Mouse (Mus musculus) hindbrain, embryonic 15.5 days (tissue): ENCODE results near the gene 4933417A18Rik. TPM values are rescaled to one million over a fixed set of nuclear protein-coding genes. Genes with fewer than 3 reads are reported as not detected.
"Not testable (repeated sequence)": the region's sequence is repeated elsewhere in the genome, so short reads cannot be mapped to it uniquely, and the experiment has no call there.

Experiments used
- ATAC-seq: fragments of 200-750 bp; cut with Nextera tagmentation; 2 replicates; pipeline ENCODE4 v1.8.0; 2017; ENCODE audit warnings: low read depth, moderate number of reproducible peaks, moderate TSS enrichment; ENCODE audit not compliant: low FRiP score
- H3K27ac ChIP-seq: fragments of 300-500 bp; sonication (generic); replicated peaks from 2 replicates; pipeline ENCODE4 v1.5.1; 2015; ENCODE audit warnings: mild to moderate bottlenecking, inconsistent platforms
- H3K27me3 ChIP-seq: fragments of 300-500 bp; sonication (generic); 2 replicates; pipeline ENCODE4 v1.6.1; 2015; ENCODE audit warnings: control low read depth, inconsistent platforms
- H3K36me3 ChIP-seq: fragments of 300-500 bp; sonication (generic); 2 replicates; pipeline ENCODE4 v1.6.1; 2015; ENCODE audit warnings: control low read depth, inconsistent platforms
- H3K4me1 ChIP-seq: fragments of 300-500 bp; sonication (generic); replicated peaks from 2 replicates; pipeline ENCODE4 v1.6.1; 2015; ENCODE audit warnings: control low read depth, inconsistent platforms
- H3K4me2 ChIP-seq: fragments of 300-500 bp; sonication (generic); 2 replicates; pipeline ENCODE4 v1.6.1; 2015; ENCODE audit warnings: moderate library complexity, mild to moderate bottlenecking, inconsistent platforms
- H3K4me3 ChIP-seq: fragments of 300-500 bp; sonication (generic); 2 replicates; pipeline ENCODE4 v1.5.1; 2015; ENCODE audit warnings: mild to moderate bottlenecking, inconsistent platforms
- H3K9ac ChIP-seq: fragments of 300-500 bp; sonication (generic); 2 replicates; pipeline ENCODE4 v1.6.1; 2015; ENCODE audit warnings: inconsistent platforms
- H3K9me3 ChIP-seq: fragments of 300-500 bp; sonication (generic); 2 replicates; pipeline ENCODE4 v1.6.1; 2016; ENCODE audit warnings: control low read depth, inconsistent platforms
- WGBS: fragments of 180-500 bp; shearing (Covaris S2); methylation state at CpG from one replicate; pipeline ENCODE4 v1.1.7; 2015; 5-methylcytosine and 5-hydroxymethylcytosine counted together
- polyA plus RNA-seq: library from polyadenylated mRNA; unstranded; fragments of >200 nt; fragmentation: Nextera tagmentation; extraction: Ambion mirVana; gene quantifications from 2 replicates; pipeline ENCODE4 v1.2.1, GENCODE M21; 2015

The 4933417A18Rik gene
- polyA plus RNA-seq, 1 experiment from 2014 or later = not detected

- no peak overlapping the region for H3K27ac ChIP-seq
- H3K9me3 ChIP-seq = no peaks in the 10 kb centered on the region
- no peaks in the 10 kb centered on the region for H3K36me3 ChIP-seq
- no peak for ATAC-seq
- no peak overlapping the region for H3K4me2 ChIP-seq
- no peaks in the 10 kb centered on the region for H3K4me1 ChIP-seq
- 87% methylated on average over 4 of the region's 4 CpGs for WGBS
- H3K9ac ChIP-seq = no peak overlapping the region
- H3K27me3 ChIP-seq = no peaks in the 10 kb centered on the region
- H3K4me3 ChIP-seq = no peak overlapping the region
Observed at GRCm38 (mm10) chr13:34956901-34957300, 32.7 kb downstream of the 4933417A18Rik start.

GRCm38 (mm10) chr13:34958158-34958557, 33.9 kb downstream of the 4933417A18Rik start:
- not testable (repeated sequence) for H3K9ac ChIP-seq, H3K27ac ChIP-seq, H3K36me3 ChIP-seq, H3K4me1 ChIP-seq, H3K27me3 ChIP-seq, H3K9me3 ChIP-seq, ATAC-seq, H3K4me3 ChIP-seq, H3K4me2 ChIP-seq
- 85% methylated on average over 3 of the region's 3 CpGs for WGBS

GRCm38 (mm10) chr13:34960996-34961770, 37.0 kb downstream of the 4933417A18Rik start:
- no peak overlapping the region for H3K4me3 ChIP-seq
- ATAC-seq = no peak
- WGBS = 85% methylated on average over 4 of the region's 4 CpGs

GRCm38 (mm10) chr13:34963511-34964397, 39.5 kb downstream of the 4933417A18Rik start, which contains the start of gene Eci3:
TSS of gene Eci3 (minus strand) at chr13:34963810.
- H3K27me3 ChIP-seq = 0 out of 2 replicates have a peak, but pooled peaks cover 5% of the 10 kb centered on the region
- H3K36me3 ChIP-seq = no peaks in the 10 kb centered on the region
- ATAC-seq = peak; percentile 75
- H3K4me2 ChIP-seq = peak within 1 kb of the TSS; percentile 79
- H3K9me3 ChIP-seq = no peaks in the 10 kb centered on the region
- WGBS = 3% methylated on average over 32 of the region's 32 CpGs
- peak within 1 kb of the TSS; percentile 30 for H3K9ac ChIP-seq
- H3K4me1 ChIP-seq = peaks cover 18% of the 10 kb centered on the region
- H3K4me3 ChIP-seq = peak within 1 kb of the TSS; percentile 41
- H3K27ac ChIP-seq = no peak within 1 kb of the TSS

More at GRCm38 (mm10) chr13:34960996-34961770, 37.0 kb downstream of the 4933417A18Rik start:
- Histone ChIP-seq H3K4me2 (no peak overlapping the region), H3K9ac (no peak overlapping the region), H3K9me3 (no peaks in the 10 kb centered on the region), H3K36me3 (no peaks in the 10 kb centered on the region), H3K27me3 (0 out of 2 replicates have a peak, but pooled peaks cover 5% of the 10 kb centered on the region), H3K4me1 (peaks cover 18% of the 10 kb centered on the region), H3K27ac (no peak overlapping the region)

GRCm38 (mm10) chr13:34964419-34964818, 40.2 kb downstream of the 4933417A18Rik start:
- 0 out of 2 replicates have a peak, but pooled peaks cover 5% of the 10 kb centered on the region for H3K27me3 ChIP-seq
- H3K4me2 ChIP-seq = peak overlapping the region; percentile 79
- no peaks in the 10 kb centered on the region for H3K9me3 ChIP-seq
- peaks cover 18% of the 10 kb centered on the region for H3K4me1 ChIP-seq
- no peaks in the 10 kb centered on the region for H3K36me3 ChIP-seq
- H3K27ac ChIP-seq = no peak overlapping the region
- 3% methylated on average over 14 of the region's 14 CpGs for WGBS
- no peak for ATAC-seq
- peak overlapping the region; percentile 41 for H3K4me3 ChIP-seq
- H3K9ac ChIP-seq = peak overlapping the region; percentile 30; the same call in 1 of the 2 replicates

- 4% methylated on average over 5 of the region's 5 CpGs for WGBS
- H3K4me1 ChIP-seq = peaks cover 18% of the 10 kb centered on the region
- H3K4me3 ChIP-seq = peak overlapping the region; percentile 41
- peak overlapping the region; percentile 79 for H3K4me2 ChIP-seq
- 0 out of 2 replicates have a peak, but pooled peaks cover 5% of the 10 kb centered on the region for H3K27me3 ChIP-seq
- no peaks in the 10 kb centered on the region for H3K9me3 ChIP-seq
- no peaks in the 10 kb centered on the region for H3K36me3 ChIP-seq
- H3K27ac ChIP-seq = no peak overlapping the region
- no peak overlapping the region for H3K9ac ChIP-seq
- ATAC-seq = no peak
Observed at GRCm38 (mm10) chr13:34964866-34965265, 40.7 kb downstream of the 4933417A18Rik start.

GRCm38 (mm10) chr13:34965647-34966046, 41.4 kb downstream of the 4933417A18Rik start:
- 77% methylated on average over 9 of the region's 9 CpGs for WGBS
- 0 out of 2 replicates have a peak, but pooled peaks have one; percentile 23 for ATAC-seq
- not testable (repeated sequence) for H3K27ac ChIP-seq, H3K9ac ChIP-seq, H3K4me3 ChIP-seq, H3K36me3 ChIP-seq, H3K9me3 ChIP-seq, H3K27me3 ChIP-seq, H3K4me2 ChIP-seq
- H3K4me1 ChIP-seq = peaks cover 18% of the 10 kb centered on the region

- ATAC-seq, H3K36me3 ChIP-seq, H3K4me1 ChIP-seq, H3K27ac ChIP-seq, H3K27me3 ChIP-seq, H3K4me2 ChIP-seq, H3K9me3 ChIP-seq, H3K4me3 ChIP-seq, H3K9ac ChIP-seq: not testable (repeated sequence)
Observed at GRCm38 (mm10) chr13:34972456-34972855, 48.2 kb downstream of the 4933417A18Rik start.

- ATAC-seq = no peak
- Histone ChIP-seq H3K27ac (no peak overlapping the region), H3K36me3 (peaks cover 10% of the 10 kb centered on the region), H3K4me3 (no peak overlapping the region), H3K4me1 (no peaks in the 10 kb centered on the region), H3K9me3 (no peaks in the 10 kb centered on the region), H3K9ac (no peak overlapping the region), H3K4me2 (no peak overlapping the region), H3K27me3 (no peaks in the 10 kb centered on the region)
- WGBS = 67% methylated on average over 1 of the region's 1 CpGs
Observed at GRCm38 (mm10) chr13:34973149-34973548, 48.9 kb downstream of the 4933417A18Rik start.

GRCm38 (mm10) chr13:34973770-34974169, 49.6 kb downstream of the 4933417A18Rik start:
- H3K4me2 ChIP-seq = no peak overlapping the region
- no peak overlapping the region for H3K4me3 ChIP-seq
- WGBS = 75% methylated on average over 1 of the region's 1 CpGs
- H3K9ac ChIP-seq = no peak overlapping the region
- peaks cover 16% of the 10 kb centered on the region for H3K36me3 ChIP-seq
- ATAC-seq = no peak
- no peaks in the 10 kb centered on the region for H3K4me1 ChIP-seq
- no peak overlapping the region for H3K27ac ChIP-seq
- no peaks in the 10 kb centered on the region for H3K9me3 ChIP-seq
- no peaks in the 10 kb centered on the region for H3K27me3 ChIP-seq

- Histone ChIP-seq H3K4me2 (no peak overlapping the region), H3K36me3 (peaks cover 37% of the 10 kb centered on the region), H3K9ac (no peak overlapping the region), H3K27ac (no peak overlapping the region), H3K4me1 (no peaks in the 10 kb centered on the region), H3K27me3 (no peaks in the 10 kb centered on the region), H3K4me3 (no peak overlapping the region), H3K9me3 (no peaks in the 10 kb centered on the region)
- no peak for ATAC-seq
- 95% methylated on average over 4 of the region's 4 CpGs for WGBS
Observed at GRCm38 (mm10) chr13:34976116-34976515, 51.9 kb downstream of the 4933417A18Rik start.

- Histone ChIP-seq H3K36me3 (peaks cover 47% of the 10 kb centered on the region), H3K4me3 (no peak overlapping the region), H3K27ac (no peak overlapping the region), H3K4me1 (no peaks in the 10 kb centered on the region), H3K9ac (no peak overlapping the region), H3K9me3 (no peaks in the 10 kb centered on the region), H3K4me2 (no peak overlapping the region), H3K27me3 (no peaks in the 10 kb centered on the region)
- no peak for ATAC-seq
- 95% methylated on average over 3 of the region's 3 CpGs for WGBS
Observed at GRCm38 (mm10) chr13:34977410-34977809, 53.2 kb downstream of the 4933417A18Rik start.
